8 mouse cellular contexts compared by ENCODE assay signal in the genomic region with DNA sequence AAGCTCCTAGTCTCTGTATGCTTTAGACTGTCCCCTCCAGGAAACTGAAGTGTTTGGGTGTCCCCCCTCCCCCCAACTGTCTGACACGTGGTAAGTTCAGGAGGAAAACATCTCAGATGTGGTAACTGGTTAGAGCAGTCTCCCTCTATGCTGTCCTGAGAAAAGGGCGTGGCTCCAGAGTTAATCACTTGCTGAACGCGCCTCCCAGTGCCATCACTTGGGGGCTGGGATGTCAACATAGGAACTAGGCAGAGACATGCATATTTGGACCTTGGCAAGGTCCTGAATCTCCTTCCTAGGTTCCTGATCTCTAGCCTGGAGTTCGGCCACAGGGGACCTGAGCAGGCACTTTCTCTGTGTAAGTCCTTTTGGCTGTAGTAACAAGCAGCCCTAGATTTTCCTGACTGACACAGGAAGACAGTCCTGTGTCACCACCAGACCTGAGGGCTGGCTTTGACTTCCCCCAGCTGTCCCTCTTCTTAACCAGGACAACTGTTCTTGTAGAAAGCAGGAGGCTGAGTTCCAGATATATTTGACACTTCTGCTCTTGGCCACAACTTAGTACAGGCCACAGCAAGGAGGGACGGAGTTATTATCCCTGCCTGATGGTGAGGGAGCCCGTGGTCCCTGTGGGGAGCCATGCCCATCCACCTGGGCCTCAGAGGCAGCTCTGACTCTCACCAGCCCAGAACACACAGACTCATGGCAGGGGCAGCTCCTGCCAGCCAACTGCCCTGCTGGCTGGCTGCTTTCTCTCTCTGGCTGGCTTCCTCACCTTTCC. TPM values are rescaled to one million over a fixed set of nuclear protein-coding genes. Genes with fewer than 3 reads are reported as not detected.
DNase-seq lines count a peak whose midpoint lies in the region; ATAC-seq and TF ChIP-seq lines count a peak whose summit lies in the region.

No protein-coding gene starts in this region.

- H3K9me3 ChIP-seq in forebrain, postnatal 0 days (ENCODE audit: low read length) = no peaks in the 10 kb centered on the region

- no peaks in the 10 kb centered on the region for H3K4me1 ChIP-seq in forebrain, postnatal 0 days (ENCODE audit: insufficient read depth)

- no peak overlapping the region for H3K4me3 ChIP-seq in forebrain, postnatal 0 days (ENCODE audit: low read depth, low read length)

- peaks cover 16% of the 10 kb centered on the region for H3K36me3 ChIP-seq in forebrain, postnatal 0 days (ENCODE audit: insufficient read depth)

- no peak for ATAC-seq in forebrain, postnatal 0 days

- no peak overlapping the region for H3K9ac ChIP-seq in forebrain, postnatal 0 days

- no peak overlapping the region for H3K27ac ChIP-seq in forebrain, postnatal 0 days (ENCODE audit: low read depth, low read length)

- no peaks in the 10 kb centered on the region for H3K27me3 ChIP-seq in forebrain, postnatal 0 days (ENCODE audit: insufficient read depth, low read length)

- H3K4me2 ChIP-seq in forebrain, postnatal 0 days (ENCODE audit: low read depth) = no peak overlapping the region

- no peak for TF ChIP-seq CTCF in forebrain, postnatal 0 days (IDR thresholded peaks at IDR 0.05; ENCODE audit: low read depth)

- WGBS in forebrain, postnatal 0 days = 25% methylated on average over 7 of the region's 7 CpGs

- peak; percentile 51 for DNase-seq in kidney, adult 9 months
- no peak for DNase-seq in kidney, adult 18-20 months
- peak; percentile 59 for DNase-seq in R1 (ENCODE audit: low read depth, low spot score)
- peak; percentile 73 to 75 for DNase-seq in cerebellum, postnatal 25 days
- DNase-seq in lung, postnatal 25 days (ENCODE audit: low spot score) = peak; percentile 48
- DNase-seq in layer of hippocampus, postnatal 36 days = no peak
- no peak for DNase-seq in forebrain, postnatal 0 days
- no peak for DNase-seq in frontal cortex, adult 2 months (ENCODE audit: extremely low spot score in 1 of 2, low spot score in 1 of 2)

RNA-seq across cellular contexts. Expression of a gene that starts 28.9 kb away (rescaled TPM):
- total RNA-seq in layer of hippocampus, postnatal 36 days (2021) = 1 to 10 TPM; 1.8 to 2.7 TPM
- total RNA-seq in forebrain, postnatal 0 days (2014; rRNA removed) = 1.2 and 1.7 TPM in 2 replicates
- polyA plus RNA-seq in forebrain, postnatal 0 days (2015; fragmentation: Nextera tagmentation; extraction: Ambion mirVana) = 2.3 TPM in 2 replicates
- 2.8 and 2.9 TPM in 2 replicates for polyA plus RNA-seq in frontal cortex, adult 2 months (2012; rRNA removed)

RNA-seq across cellular contexts. Expression of a gene that starts 56.4 kb away (rescaled TPM):
- total RNA-seq in layer of hippocampus, postnatal 36 days (2021) = 10 to 100 TPM; 43.2 to 44.8 TPM
- 84.2 and 103 TPM in 2 replicates for total RNA-seq in forebrain, postnatal 0 days (2014; rRNA removed)
- polyA plus RNA-seq in forebrain, postnatal 0 days (2015; fragmentation: Nextera tagmentation; extraction: Ambion mirVana) = 55.1 and 78.4 TPM in 2 replicates
- polyA plus RNA-seq in frontal cortex, adult 2 months (2012; rRNA removed) = 46.6 and 52.5 TPM in 2 replicates

Comparison
In these comparisons a context has a peak if more than half of its experiments do, and no peak if none do; other contexts are left out.
1. DNase-seq: peak in kidney, adult 9 months (single experiment), R1 (single experiment), cerebellum, postnatal 25 days (2 of 2) and lung, postnatal 25 days (single experiment); none in kidney, adult 18-20 months (single experiment), layer of hippocampus, postnatal 36 days (0 of 2), forebrain, postnatal 0 days (single experiment) and frontal cortex, adult 2 months (0 of 2).